Mouse (Mus musculus) midbrain, embryonic 13.5 days (tissue): ENCODE measurements at regions not wholly inside any gene's neighbourhood (a gene's known extent, or its start where the extent isn't known, plus 50 kb on each side); places are given as distances from the start of the nearest gene placed in this dataset.

ENCODE experiments used
- ATAC-seq: fragments of 200-750 bp; cut with Nextera tagmentation; 2 replicates; pipeline ENCODE4 v1.8.0; 2017; ENCODE audit warnings: mild to moderate bottlenecking, moderate TSS enrichment, moderate library complexity
- H3K27ac ChIP-seq: fragments of 300-500 bp; sonication (generic); 2 replicates; pipeline ENCODE4 v1.5.1; 2015; ENCODE audit warnings: inconsistent platforms, mild to moderate bottlenecking, moderate library complexity
- H3K27me3 ChIP-seq: fragments of 300-500 bp; sonication (generic); 2 replicates; pipeline ENCODE4 v1.6.1; 2015; ENCODE audit warnings: mild to moderate bottlenecking, inconsistent platforms
- H3K36me3 ChIP-seq: fragments of 300-500 bp; sonication (generic); 2 replicates; pipeline ENCODE4 v1.6.1; 2015; ENCODE audit warnings: mild to moderate bottlenecking, inconsistent platforms
- H3K4me1 ChIP-seq: fragments of 300-500 bp; sonication (generic); replicated peaks from 2 replicates; pipeline ENCODE4 v1.6.1; 2015; ENCODE audit warnings: inconsistent platforms
- H3K4me2 ChIP-seq: fragments of 300-500 bp; sonication (generic); replicated peaks from 2 replicates; pipeline ENCODE4 v1.6.1; 2015; ENCODE audit warnings: moderate library complexity, mild to moderate bottlenecking, inconsistent platforms
- H3K4me3 ChIP-seq: fragments of 300-500 bp; sonication (generic); replicated peaks from 2 replicates; pipeline ENCODE4 v1.5.1; 2015; ENCODE audit warnings: mild to moderate bottlenecking, inconsistent platforms
- H3K9ac ChIP-seq: fragments of 300-500 bp; sonication (generic); replicated peaks from 2 replicates; pipeline ENCODE4 v1.6.1; 2015; ENCODE audit warnings: mild to moderate bottlenecking, inconsistent platforms
- H3K9me3 ChIP-seq: fragments of 300-500 bp; sonication (generic); 2 replicates; pipeline ENCODE4 v1.6.1; 2016; ENCODE audit warnings: mild to moderate bottlenecking, inconsistent platforms
- whole genome bisulfite sequencing: fragments of 180-500 bp; shearing (Covaris S2); methylation state at CpG from one replicate; pipeline ENCODE4 v1.1.7; 2015; 5-methylcytosine and 5-hydroxymethylcytosine counted together

DNA sequence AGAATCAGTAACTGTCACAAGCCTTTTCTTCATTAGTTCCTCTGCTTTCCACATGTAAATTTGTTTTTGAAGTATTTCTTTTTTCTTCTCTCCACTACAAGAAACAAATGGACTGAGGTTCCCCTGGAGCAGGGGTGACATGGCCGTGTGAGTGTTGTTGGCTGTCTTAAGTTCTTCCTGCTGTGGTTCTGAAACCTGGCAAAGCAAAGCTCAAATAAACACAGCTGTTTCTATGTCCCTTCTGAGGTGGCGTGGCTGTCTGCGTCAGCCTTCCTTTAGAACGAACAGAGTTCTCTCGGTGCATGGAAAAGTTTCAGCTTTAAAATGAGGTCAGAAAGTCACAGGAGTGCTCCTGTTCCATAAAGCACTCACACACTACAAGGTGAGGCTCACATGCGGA lies 354.3 kb downstream of the Bmp2 start:
- H3K4me3 ChIP-seq, result no peak overlapping the region
- no peak for ATAC-seq
- H3K4me1 ChIP-seq, result no peaks in the 10 kb centered on the region
- H3K4me2 ChIP-seq, result no peak overlapping the region
- WGBS, result 87% methylated on average over 6 of the region's 6 CpGs
- no peak overlapping the region for H3K27ac ChIP-seq
- H3K36me3 ChIP-seq, result no peaks in the 10 kb centered on the region
- no peaks in the 10 kb centered on the region for H3K27me3 ChIP-seq
- no peaks in the 10 kb centered on the region for H3K9me3 ChIP-seq
- H3K9ac ChIP-seq, result no peak overlapping the region
